Mouse (Mus musculus): ENCODE results near the gene Slc2a13.

DNA sequence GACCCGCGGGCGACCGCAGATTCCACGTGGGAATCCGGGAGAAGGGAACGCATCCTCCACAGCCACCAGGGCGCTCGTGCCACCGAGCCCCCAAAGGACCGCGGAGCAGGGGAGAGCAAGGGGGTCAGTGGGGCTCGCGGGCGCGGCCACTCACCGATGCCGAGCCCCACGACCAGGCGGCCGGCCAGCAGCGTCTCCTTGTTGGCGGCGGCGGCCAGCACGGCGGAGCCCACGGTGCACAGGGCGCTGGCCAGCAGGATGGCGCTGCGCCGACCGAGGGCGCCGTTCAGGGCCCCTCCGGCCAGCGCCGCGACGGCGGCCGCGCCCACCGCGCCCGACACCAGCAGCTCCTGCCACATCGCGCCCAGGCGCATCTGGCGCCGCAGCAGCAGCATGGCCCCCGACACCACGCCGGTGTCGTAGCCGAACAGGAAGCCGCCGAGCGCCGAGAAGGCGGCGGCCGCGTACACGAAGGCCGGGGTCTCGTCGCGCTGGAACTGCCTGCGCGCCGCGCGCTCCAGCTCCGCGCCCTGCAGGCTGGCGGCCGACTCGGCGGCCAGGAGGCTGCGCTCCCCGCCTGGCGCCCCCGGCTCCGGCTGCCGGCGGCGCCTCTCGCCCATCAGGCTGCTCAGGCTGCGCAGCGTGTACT lies 516 bp downstream of the Slc2a13 start:
- TF ChIP-seq CTCF (IDR thresholded peaks at IDR 0.05; ENCODE audit: borderline replicate concordance, extremely low read depth, insufficient read depth, insufficient read length) (no peak), POLR2A (IDR thresholded peaks at IDR 0.05; ENCODE audit: borderline replicate concordance, extremely low read depth, insufficient read depth, insufficient read length, poor library complexity, severe bottlenecking) (no peak)

Measured in brain, embryonic 14.5 days (tissue).